Mouse (Mus musculus) neural tube, embryonic 13.5 days (tissue): ENCODE measurements around the gene Akap9. TPM values are rescaled to one million over a fixed set of nuclear protein-coding genes. Genes with fewer than 3 reads are reported as not detected.
"Not testable (repeated sequence)": the region's sequence is repeated elsewhere in the genome, so short reads cannot be mapped to it uniquely, and the experiment has no call there.

Source experiments
- ATAC-seq: fragments of 200-750 bp; cut with Nextera tagmentation; 2 replicates; pipeline ENCODE4 v1.8.0; 2017; ENCODE audit warnings: low read depth, mild to moderate bottlenecking, moderate TSS enrichment, moderate library complexity
- H3K27ac ChIP-seq: fragments of 300-500 bp; sonication (generic); replicated peaks from 2 replicates; pipeline ENCODE4 v1.5.1; 2015; ENCODE audit warnings: moderate library complexity, mild to moderate bottlenecking, inconsistent platforms
- H3K27me3 ChIP-seq: fragments of 300-500 bp; sonication (generic); 2 replicates; pipeline ENCODE4 v1.6.1; 2015; ENCODE audit warnings: mild to moderate bottlenecking, inconsistent platforms
- H3K36me3 ChIP-seq: fragments of 300-500 bp; sonication (generic); 2 replicates; pipeline ENCODE4 v1.6.1; 2015; ENCODE audit warnings: mild to moderate bottlenecking, inconsistent platforms
- H3K4me1 ChIP-seq: fragments of 300-500 bp; sonication (generic); replicated peaks from 2 replicates; pipeline ENCODE4 v1.6.1; 2015; ENCODE audit warnings: inconsistent platforms
- H3K4me2 ChIP-seq: fragments of 300-500 bp; sonication (generic); 2 replicates; pipeline ENCODE4 v1.6.1; 2015; ENCODE audit warnings: inconsistent platforms, mild to moderate bottlenecking, moderate library complexity
- H3K4me3 ChIP-seq: fragments of 300-500 bp; sonication (generic); 2 replicates; pipeline ENCODE4 v1.5.1; 2015; ENCODE audit warnings: mild to moderate bottlenecking, inconsistent platforms
- H3K9ac ChIP-seq: fragments of 300-500 bp; sonication (generic); 2 replicates; pipeline ENCODE4 v1.6.1; 2015; ENCODE audit warnings: moderate library complexity, mild to moderate bottlenecking, inconsistent platforms
- H3K9me3 ChIP-seq: fragments of 300-500 bp; sonication (generic); 2 replicates; pipeline ENCODE4 v1.6.1; 2016; ENCODE audit warnings: inconsistent platforms
- WGBS: fragments of 180-500 bp; shearing (Covaris S2); methylation state at CpG from one replicate; pipeline ENCODE4 v1.1.7; 2015; 5-methylcytosine and 5-hydroxymethylcytosine counted together
- polyA plus RNA-seq: library from polyadenylated mRNA; unstranded; fragments of >200 nt; fragmentation: Nextera tagmentation; extraction: Ambion mirVana; gene quantifications from 2 replicates; pipeline ENCODE4 v1.2.1, GENCODE M21; 2015

Akap9 gene
- polyA plus RNA-seq, 1 experiment from 2014 or later: 342 TPM

DNA sequence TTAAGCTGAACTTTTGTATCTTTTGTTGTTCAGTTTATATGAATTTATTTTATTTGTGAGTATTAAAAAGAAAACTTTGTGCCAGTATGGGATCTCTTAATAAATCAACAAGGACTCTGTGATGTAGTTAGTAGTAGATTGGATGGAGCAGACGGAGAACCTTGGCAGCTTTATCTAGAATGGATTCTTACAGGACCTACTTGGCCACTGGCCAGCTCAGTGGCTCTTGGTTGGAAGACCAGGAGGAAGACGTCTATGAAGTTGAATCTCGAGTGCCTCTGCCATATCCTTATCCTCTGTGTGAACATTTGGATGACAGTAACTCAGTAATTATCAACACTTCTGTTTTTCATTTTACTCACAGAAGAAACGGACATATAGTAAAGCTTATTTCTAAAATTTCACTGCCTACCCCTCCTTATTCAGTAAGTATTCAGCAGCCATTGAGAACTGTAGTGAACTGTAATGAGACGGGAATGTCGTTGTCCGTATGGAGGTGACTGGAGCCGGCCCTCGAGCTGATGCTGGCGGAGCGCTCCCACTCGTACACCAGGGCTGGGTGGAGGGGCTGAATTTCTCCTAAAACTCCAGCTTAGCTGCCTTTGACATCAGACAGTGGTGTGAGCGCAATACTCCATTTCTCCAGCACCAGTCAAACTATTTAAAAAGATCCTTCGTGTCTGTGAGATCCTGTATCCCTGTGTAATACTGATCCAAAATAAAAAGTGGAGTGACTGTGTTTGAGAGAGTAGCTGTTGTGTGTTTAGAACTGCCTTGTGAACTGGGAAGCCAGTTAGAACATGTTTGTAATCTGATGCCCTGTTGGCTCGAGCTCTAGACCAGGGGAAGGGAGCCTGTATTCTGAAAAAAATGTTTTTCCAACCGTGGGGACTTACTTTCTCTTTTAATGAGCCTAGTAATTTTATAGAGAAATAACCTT lies 96.2 kb downstream of the Akap9 start:
- Histone ChIP-seq H3K36me3 (peaks cover 36% of the 10 kb centered on the region), H3K27me3 (no peaks in the 10 kb centered on the region), H3K27ac (no peak overlapping the region), H3K9me3 (no peaks in the 10 kb centered on the region), H3K9ac (no peak overlapping the region), H3K4me1 (no peaks in the 10 kb centered on the region), H3K4me2 (no peak overlapping the region), H3K4me3 (no peak overlapping the region)
- ATAC-seq: no peak
- 79% methylated on average over 16 of the region's 16 CpGs for WGBS

DNA sequence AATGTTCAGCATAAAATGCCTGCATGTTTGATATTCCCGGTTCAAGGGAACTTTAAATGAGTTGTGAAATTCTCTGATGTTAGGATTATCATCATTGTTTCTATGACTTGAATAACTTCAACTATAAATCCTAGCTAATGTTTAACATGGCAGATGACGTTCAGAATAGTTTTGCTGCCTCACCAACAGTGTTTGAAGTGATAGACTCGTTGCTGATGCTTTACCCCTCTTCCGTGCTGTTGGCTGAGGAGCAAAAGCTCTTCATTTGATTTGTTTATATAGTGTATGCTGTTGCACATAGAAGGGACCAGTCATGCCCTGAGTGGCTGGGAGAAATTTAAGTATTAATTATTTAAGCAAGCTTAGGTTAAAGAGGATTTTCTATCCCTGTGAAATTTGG lies 96.9 kb downstream of the Akap9 start:
- H3K27me3 ChIP-seq: no peaks in the 10 kb centered on the region
- peaks cover 30% of the 10 kb centered on the region for H3K36me3 ChIP-seq
- no peaks in the 10 kb centered on the region for H3K4me1 ChIP-seq
- no peak for ATAC-seq
- WGBS: 76% methylated on average over 4 of the region's 4 CpGs
- no peak overlapping the region for H3K27ac ChIP-seq
- no peak overlapping the region for H3K9ac ChIP-seq
- H3K4me3 ChIP-seq: no peak overlapping the region
- no peak overlapping the region for H3K4me2 ChIP-seq
- H3K9me3 ChIP-seq: no peaks in the 10 kb centered on the region

DNA sequence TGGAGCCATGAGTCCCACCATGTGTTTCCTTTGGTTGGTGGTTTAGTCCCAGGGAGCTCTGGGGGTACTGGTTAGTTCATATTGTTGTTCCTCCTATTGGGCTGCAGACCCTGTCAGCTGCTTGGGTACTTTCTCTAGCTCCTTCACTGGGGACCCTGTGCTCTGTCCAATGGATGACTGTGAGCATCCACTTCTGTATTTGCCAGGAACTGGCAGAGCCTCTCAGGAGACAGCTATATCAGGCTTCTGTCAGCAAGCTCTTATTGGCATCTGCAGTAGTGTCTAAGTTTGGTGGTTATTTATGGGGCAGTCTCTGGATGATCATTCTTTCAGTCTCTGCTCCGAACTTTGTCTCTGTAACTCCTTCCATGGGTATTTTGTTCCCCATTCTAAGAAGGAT lies 98.5 kb downstream of the Akap9 start:
- H3K4me2 ChIP-seq, H3K4me1 ChIP-seq, H3K4me3 ChIP-seq, H3K27me3 ChIP-seq, ATAC-seq, H3K9me3 ChIP-seq, H3K27ac ChIP-seq, H3K9ac ChIP-seq: not testable (repeated sequence)
- 86% methylated on average over 1 of the region's 1 CpGs for WGBS
- peaks cover 28% of the 10 kb centered on the region for H3K36me3 ChIP-seq

- Histone ChIP-seq H3K36me3 (peaks cover 40% of the 10 kb centered on the region), H3K27me3 (no peaks in the 10 kb centered on the region), H3K9me3 (no peaks in the 10 kb centered on the region), H3K4me3 (no peak overlapping the region), H3K4me2 (no peak overlapping the region), H3K27ac (no peak overlapping the region), H3K9ac (no peak overlapping the region), H3K4me1 (no peaks in the 10 kb centered on the region)
- whole genome bisulfite sequencing: 80% methylated on average over 6 of the region's 6 CpGs
- ATAC-seq: no peak
Measured at GRCm38 (mm10) chr5:4028486-4029173, 100.8 kb downstream of the Akap9 start.

DNA sequence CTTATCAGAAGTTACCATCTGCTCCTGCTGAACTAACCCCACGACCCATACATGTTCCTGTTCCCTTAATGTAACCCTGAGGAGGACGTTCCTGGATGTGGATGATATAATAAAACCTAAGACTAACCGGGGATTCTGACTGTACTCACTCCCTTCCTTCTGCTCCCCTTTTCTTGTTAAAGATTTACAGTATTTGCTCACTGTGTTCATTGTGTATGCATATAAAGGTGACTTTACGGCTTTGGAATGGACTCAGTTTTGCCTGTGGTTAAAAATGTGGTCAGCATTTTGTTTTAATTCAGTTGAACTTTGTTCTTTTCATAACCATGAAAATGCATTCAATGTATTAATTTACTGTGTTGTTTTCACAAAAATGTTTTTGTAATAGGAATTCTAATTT lies 104.0 kb downstream of the Akap9 start:
- no peak overlapping the region for H3K4me2 ChIP-seq
- peaks cover 66% of the 10 kb centered on the region for H3K36me3 ChIP-seq
- H3K9ac ChIP-seq: no peak overlapping the region
- WGBS: 80% methylated on average over 4 of the region's 4 CpGs
- H3K4me3 ChIP-seq: no peak overlapping the region
- ATAC-seq: no peak
- no peaks in the 10 kb centered on the region for H3K9me3 ChIP-seq
- H3K4me1 ChIP-seq: no peaks in the 10 kb centered on the region
- H3K27ac ChIP-seq: no peak overlapping the region
- no peaks in the 10 kb centered on the region for H3K27me3 ChIP-seq

- H3K36me3 ChIP-seq: peaks cover 84% of the 10 kb centered on the region
- H3K9ac ChIP-seq: no peak overlapping the region
- H3K4me3 ChIP-seq: no peak overlapping the region
- no peak overlapping the region for H3K27ac ChIP-seq
- H3K9me3 ChIP-seq: no peaks in the 10 kb centered on the region
- H3K4me2 ChIP-seq: no peak overlapping the region
- H3K27me3 ChIP-seq: no peaks in the 10 kb centered on the region
- no peak for ATAC-seq
- no peaks in the 10 kb centered on the region for H3K4me1 ChIP-seq
- 95% methylated on average over 9 of the region's 9 CpGs for WGBS
Measured at GRCm38 (mm10) chr5:4036686-4037085, 108.8 kb downstream of the Akap9 start.

DNA sequence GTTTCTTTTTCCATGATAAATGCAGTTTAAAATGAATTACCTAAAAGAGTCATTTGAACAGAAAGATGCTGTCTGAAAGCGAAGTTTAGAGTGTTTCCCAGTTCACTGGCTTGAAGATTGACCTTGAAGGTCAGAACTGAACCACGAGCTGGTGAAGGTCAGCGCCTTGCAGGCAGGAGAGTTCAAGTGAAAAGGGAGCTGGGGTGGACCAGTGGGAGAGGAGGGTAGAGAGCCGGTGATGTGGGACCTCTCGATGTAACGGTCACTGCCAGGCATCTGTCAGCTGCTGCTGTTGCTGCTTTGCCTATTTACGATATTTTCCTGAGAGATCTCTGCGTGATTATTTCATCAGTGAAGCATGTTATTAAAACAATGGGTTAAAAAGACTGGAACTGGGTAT lies 111.5 kb downstream of the Akap9 start:
- no peak for ATAC-seq
- 87% methylated on average over 8 of the region's 8 CpGs for WGBS

GRCm38 (mm10) chr5:4040372-4040771 lies 112.5 kb downstream of the Akap9 start:
- Histone ChIP-seq H3K9ac (no peak overlapping the region), H3K4me2 (no peak overlapping the region), H3K27me3 (no peaks in the 10 kb centered on the region), H3K4me3 (no peak overlapping the region), H3K36me3 (peaks cover 85% of the 10 kb centered on the region), H3K4me1 (no peaks in the 10 kb centered on the region), H3K27ac (no peak overlapping the region), H3K9me3 (no peaks in the 10 kb centered on the region)
- no peak for ATAC-seq
- 90% methylated on average over 6 of the region's 6 CpGs for WGBS

More for the DNA sequence above, 111.5 kb downstream of the Akap9 start:
- Histone ChIP-seq H3K27me3 (no peaks in the 10 kb centered on the region), H3K27ac (no peak overlapping the region), H3K4me3 (no peak overlapping the region), H3K4me2 (no peak overlapping the region), H3K4me1 (no peaks in the 10 kb centered on the region), H3K36me3 (peaks cover 86% of the 10 kb centered on the region), H3K9ac (no peak overlapping the region), H3K9me3 (no peaks in the 10 kb centered on the region)

- no peaks in the 10 kb centered on the region for H3K27me3 ChIP-seq
- no peak overlapping the region for H3K9ac ChIP-seq
- WGBS: 99% methylated on average over 2 of the region's 2 CpGs
- peaks cover 84% of the 10 kb centered on the region for H3K36me3 ChIP-seq
- no peak overlapping the region for H3K4me2 ChIP-seq
- ATAC-seq: no peak
- no peaks in the 10 kb centered on the region for H3K9me3 ChIP-seq
- H3K4me1 ChIP-seq: no peaks in the 10 kb centered on the region
- no peak overlapping the region for H3K27ac ChIP-seq
- no peak overlapping the region for H3K4me3 ChIP-seq
Measured at GRCm38 (mm10) chr5:4040922-4041321, 113.1 kb downstream of the Akap9 start.

- no peak for ATAC-seq
- whole genome bisulfite sequencing: 95% methylated on average over 8 of the region's 8 CpGs
- H3K4me1 ChIP-seq: no peaks in the 10 kb centered on the region
Measured at GRCm38 (mm10) chr5:4060313-4060712, 132.5 kb downstream of the Akap9 start.

DNA sequence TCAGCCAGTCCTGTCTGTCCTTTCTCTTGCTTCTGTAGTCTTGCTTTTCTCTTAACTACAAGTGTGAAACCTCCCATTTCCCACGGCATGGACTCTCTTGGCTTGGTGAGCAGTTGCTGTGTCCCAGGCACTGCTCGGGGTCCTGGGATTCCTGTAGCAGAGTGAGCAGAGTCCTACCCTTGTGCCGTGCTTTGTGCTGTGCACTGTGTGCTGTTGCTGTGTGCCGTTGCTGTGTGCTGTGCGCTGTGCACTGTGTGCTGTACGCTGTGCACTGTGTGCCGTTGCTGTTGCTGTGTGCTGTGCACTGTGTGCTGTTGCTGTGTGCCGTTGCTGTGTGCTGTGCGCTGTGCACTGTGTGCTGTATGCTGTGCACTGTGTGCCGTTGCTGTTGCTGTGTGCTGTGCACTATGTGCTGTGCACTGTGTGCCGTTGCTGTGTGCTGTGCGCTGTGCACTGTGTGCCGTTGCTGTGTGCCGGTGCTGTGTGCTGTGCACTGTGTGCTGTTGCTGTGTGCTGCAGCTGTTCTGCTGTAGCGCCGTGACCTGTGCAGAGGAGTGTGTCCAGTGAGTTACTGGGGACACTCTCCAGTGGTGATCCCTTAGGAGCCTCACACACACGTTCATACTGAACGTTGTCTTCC lies 138.7 kb downstream of the Akap9 start:
- 96% methylated on average over 18 of the region's 18 CpGs for WGBS

More at GRCm38 (mm10) chr5:4060313-4060712, 132.5 kb downstream of the Akap9 start:
- H3K36me3 ChIP-seq: peaks cover 90% of the 10 kb centered on the region
- H3K27me3 ChIP-seq: no peaks in the 10 kb centered on the region
- H3K9me3 ChIP-seq: no peaks in the 10 kb centered on the region
- H3K9ac ChIP-seq: no peak overlapping the region
- H3K4me3 ChIP-seq: no peak overlapping the region
- H3K4me2 ChIP-seq: no peak overlapping the region
- H3K27ac ChIP-seq: no peak overlapping the region

GRCm38 (mm10) chr5:4067203-4067602 lies 139.3 kb downstream of the Akap9 start:
- Histone ChIP-seq H3K27ac (no peak overlapping the region), H3K27me3 (no peaks in the 10 kb centered on the region), H3K4me1 (no peaks in the 10 kb centered on the region), H3K9ac (no peak overlapping the region), H3K9me3 (no peaks in the 10 kb centered on the region), H3K36me3 (peaks cover 97% of the 10 kb centered on the region), H3K4me3 (no peak overlapping the region), H3K4me2 (no peak overlapping the region)
- no peak for ATAC-seq
- 94% methylated on average over 3 of the region's 3 CpGs for WGBS

More for the DNA sequence above, 138.7 kb downstream of the Akap9 start:
- Histone ChIP-seq H3K9ac (no peak overlapping the region), H3K4me2 (no peak overlapping the region), H3K27ac (no peak overlapping the region), H3K4me3 (no peak overlapping the region), H3K27me3 (no peaks in the 10 kb centered on the region), H3K4me1 (no peaks in the 10 kb centered on the region), H3K9me3 (no peaks in the 10 kb centered on the region), H3K36me3 (peaks cover 97% of the 10 kb centered on the region)
- peak; percentile 27; the same call in 1 of the 2 replicates for ATAC-seq
